Mouse (Mus musculus) mouse embryonic stem cell (cell line): ENCODE measurements around the gene Slc25a19.

Experiments
- in situ Hi-C, 2 experiments: fragments of 300-500 bp; cut with MboI; formaldehyde crosslinking; loops; 1 replicate in 1 of 2; 3 replicates in 1 of 2; pipeline ENCODE4 v1.14.3; 2019 to 2020; ENCODE audit warnings: low sequenced_read_pairs in 2 of 2, low pct_unique_long_range_greater_than_20kb in 1 of 2, mixed read lengths in 1 of 2; ENCODE audit not compliant: unreplicated experiment in 1 of 2

Slc25a19 gene

DNA sequence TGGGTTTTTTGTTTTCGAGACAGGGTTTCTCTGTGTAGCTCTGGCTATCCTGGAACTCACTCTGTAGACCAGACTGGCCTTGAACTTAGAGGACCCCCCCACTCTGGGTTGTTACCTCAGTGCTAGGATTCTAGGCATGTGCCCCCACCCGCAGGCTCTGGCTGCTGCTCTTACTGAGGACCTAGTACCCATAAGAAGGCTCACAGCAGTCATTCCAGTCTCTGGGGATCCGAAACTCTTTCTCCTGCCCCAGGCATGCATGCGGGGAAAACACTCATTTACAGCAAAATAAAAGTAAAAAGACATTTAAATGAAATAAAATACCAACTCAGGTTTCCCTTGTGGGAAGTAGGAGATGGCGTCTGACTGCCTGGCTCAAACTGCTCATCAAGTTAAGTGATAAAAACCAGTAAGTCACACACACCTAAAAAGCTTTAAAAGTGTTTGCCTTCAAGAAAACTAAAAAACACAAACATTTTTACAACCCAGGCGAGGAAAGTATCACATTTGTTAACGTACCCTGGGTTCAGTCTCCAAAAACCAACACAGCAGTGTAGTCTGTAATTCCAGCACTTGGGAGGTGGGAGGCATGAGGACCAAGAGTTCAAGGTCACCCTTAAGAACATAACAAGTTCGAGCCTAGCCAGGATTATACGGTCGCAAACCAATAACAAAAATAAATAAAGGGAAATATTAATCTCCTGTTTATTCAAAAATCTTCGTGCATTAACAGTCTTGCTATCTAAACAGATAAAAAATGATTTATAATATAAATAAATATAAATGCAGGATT is 1.1 kb downstream of the Slc25a19 start:
- in situ Hi-C loops: no loop called here

DNA sequence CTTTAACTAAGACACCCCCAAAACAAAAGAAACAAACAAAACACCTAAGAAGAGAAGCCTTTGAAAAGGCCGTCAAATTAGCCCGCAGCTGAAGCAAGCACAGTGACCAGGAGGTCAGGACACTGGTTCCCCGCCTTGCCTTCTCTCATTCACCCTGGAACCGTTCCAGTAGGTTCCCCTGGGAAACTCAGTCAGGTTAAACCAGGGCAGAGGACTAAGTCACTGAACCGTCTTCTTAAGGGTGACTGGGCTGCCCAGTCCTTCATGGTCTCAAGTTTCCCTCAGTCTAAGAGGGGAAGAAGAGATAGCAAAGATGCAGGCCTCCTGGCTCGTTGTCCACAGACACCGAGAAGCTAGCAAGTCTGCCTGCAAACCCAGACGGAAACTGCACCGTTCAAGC is 2.2 kb downstream of the Slc25a19 start:
- in situ Hi-C loops: no loop called here

DNA sequence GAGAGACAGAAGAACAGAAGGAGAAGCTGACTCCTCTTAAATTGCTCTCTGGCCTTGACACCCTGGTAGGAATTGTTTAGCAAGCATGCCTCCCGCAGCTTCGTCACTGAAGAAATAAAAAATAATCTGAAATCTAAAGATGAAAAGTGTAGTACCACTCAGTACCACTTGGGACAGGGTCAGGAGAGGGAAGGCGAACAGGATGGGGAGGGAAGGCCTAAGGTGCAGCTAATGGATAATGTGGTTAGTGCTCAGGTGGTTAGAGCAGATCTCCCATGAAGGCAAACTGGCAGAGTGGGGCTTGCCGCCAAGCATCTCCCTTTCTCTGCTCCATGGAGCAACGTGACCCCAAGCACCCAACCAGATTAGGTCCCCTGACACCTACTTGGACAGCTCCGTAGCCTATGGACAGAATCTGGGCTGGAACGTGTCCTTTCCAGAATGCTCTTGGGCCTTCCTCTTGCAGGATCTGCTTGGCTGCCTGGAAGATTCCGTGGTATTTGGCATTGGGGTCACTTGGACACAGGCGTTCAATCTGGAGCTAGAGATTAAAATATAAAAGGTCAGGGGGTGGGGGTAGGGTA is 4.5 kb downstream of the Slc25a19 start:
- in situ Hi-C loops: loop anchor here in 1 of 2 experiments (5.0 kb wide), 1 partner anchor 189 kb away; the partner anchor contains the start of genes Caskin2 and Tsen54

DNA sequence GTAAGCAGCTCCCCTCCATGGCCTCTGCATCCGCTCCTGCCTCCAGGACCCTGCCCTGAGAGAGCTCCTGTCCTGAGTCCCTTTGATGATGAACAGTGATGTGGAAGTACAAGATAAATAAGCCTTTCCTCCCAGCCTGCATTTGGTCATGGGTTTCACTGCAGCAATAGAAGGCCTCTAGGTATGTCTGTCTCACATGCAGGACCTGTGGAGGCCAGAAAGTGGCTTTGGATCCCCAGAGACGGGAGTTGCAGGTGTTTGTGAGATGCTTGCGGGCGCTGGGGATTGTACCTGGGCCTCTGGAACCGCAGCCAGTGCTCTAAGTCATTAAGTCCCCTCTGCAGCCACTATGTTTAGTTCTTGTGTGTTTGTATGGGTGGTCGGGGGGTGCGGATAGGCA is 8.1 kb downstream of the Slc25a19 start:
- in situ Hi-C loops: loop anchor here in 1 of 2 experiments (5.0 kb wide), 1 partner anchor 192 kb away; the partner anchor contains the start of genes Caskin2 and Tsen54

DNA sequence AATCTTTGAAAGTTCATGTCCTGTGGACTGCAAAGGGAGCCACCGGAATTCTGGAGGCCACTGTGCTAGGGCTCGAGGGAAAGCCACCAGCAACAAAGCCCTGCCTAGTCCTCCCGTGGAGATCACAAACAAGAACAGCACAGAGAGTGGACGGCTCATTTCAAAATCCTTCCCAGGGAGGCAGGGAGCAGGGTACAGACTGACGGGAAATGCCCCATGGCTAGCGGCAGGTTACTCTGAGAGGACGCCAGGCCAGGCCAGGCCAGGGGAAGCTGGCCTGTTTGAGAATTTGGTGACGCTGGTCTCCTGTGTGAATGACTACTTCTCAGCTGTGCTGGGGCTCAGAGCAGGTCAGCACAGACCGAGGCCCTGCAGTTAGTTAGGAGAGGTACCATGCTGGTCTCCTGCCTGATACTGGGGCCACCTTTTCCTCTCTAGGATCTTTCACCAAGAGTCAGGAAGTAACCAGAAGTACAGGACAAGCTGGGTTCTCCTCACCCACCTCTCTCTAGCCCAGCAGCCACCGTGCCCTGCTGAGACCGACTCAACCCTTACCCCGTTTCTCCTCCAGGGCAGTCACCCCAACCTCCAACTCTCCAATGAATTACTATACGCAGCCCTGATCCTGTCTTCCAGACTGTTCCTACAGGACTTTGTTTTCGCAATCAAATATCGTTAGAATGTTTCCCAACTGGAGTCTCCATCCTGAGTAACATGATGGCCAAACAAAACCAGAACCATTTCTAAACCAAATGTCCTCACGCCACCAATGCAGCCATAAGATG is 9.2 kb downstream of the Slc25a19 start:
- in situ Hi-C loops: no loop called here

DNA sequence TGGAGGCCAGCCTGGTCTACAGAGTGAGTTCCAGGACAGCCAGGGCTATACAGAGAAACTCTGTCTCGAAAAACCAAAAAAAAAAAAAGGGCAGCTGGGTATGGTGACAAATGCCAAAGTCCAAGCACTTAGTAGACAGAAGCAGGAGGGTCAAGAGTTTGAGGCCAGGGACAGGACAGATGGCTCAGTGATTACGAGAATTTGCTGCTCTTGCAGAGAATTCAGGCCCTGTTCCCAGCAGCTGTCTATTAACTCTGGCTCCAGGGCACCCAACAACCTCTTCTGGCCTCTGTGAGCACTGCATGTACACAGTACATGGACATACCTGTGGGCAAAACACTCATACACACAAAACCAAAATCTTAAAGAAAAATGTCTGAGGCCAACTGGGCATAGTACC is 10.1 kb downstream of the Slc25a19 start:
- in situ Hi-C loops: no loop called here

DNA sequence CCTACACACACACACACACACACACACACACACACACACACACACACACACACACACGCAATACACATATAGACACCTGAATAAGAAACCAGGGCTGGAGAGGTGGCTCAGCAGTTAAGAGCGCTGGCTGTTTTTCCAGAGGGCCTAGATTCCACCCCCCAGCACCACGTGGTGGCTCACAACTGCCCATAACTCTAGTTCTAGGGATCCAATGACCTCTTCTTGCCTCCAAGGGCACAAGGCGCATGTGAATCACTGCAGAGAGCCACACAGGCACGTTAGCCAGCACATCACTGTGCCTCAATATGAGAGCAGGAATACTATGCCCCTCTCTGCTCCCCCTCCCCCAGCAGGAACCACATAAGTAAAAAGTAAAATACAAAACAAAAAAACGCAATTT is 11.2 kb downstream of the Slc25a19 start:
- in situ Hi-C loops: no loop called here

DNA sequence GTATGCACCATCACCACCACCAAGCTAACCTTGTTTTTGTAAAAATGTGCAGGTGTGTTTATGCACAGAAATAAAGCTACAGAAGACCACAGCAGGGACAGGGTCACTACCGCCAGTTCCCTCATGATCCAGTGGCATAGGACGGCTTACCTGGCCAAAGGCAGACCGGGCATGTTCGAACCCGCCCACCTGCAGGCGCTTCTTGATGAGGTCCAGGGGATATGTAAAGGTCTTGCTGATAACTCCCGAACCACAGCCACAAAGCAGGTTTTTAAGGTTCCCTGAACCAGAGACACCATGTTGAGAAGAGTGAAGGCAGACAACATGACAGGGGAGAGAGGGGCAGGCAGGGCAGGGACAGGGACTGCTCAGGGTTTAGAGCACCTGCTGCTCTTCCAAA is 11.7 kb downstream of the Slc25a19 start:
- in situ Hi-C loops: no loop called here

DNA sequence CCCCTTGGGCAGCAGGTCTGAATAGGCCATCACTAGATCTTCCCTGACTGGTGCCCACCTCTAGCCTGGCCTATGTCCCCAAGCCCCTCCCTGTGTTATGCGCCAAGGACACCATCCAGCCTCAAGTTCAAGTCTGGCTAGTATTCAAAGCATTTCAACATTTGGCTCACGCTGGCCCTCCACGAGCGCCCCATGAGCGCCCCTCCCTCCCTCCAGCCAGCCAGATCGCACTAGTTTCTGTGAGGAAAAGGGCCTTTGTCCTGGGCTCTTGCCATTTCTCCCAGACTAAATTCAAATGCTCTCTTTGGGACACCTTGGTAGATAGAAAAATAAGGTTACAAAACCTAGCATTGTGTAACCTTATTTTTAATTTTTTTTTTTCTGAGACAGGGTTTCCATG is 12.2 kb downstream of the Slc25a19 start:
- in situ Hi-C loops: no loop called here

DNA sequence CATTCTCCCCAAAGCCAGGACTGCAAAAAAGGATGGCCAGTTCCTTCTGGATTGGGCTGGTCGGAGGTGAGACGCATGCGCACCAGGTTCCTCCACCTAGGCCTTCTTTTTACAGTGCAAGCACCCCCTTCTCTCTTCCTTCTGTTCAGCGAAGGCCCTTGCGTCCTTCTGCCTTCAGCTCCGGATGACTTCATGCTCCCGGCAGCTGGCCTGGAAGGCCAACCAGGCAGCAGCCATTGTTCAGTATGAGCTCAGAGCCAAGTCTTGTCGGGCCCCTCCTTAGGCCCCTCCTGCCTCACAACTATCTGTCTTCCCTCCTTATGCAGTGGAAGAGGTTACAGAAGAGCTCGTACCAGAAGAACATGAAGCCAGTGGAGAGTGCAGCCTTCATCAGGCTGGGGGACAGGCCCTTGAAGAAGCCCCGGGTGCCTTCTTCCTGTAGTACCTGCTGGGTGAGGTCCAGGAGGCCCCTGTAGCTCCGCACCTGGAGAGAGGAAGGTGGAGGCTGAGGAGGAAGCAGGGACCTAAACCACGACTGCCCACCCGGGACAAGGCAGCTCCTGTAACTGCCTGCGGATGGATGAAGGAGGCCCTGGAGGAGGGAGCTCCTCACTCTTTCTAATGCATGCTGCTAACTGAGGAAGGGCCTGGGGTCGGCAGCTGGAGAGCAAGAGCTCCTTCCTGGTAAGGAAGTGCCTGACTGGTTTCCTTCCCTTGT is 12.8 kb downstream of the Slc25a19 start:
- in situ Hi-C loops: no loop called here

DNA sequence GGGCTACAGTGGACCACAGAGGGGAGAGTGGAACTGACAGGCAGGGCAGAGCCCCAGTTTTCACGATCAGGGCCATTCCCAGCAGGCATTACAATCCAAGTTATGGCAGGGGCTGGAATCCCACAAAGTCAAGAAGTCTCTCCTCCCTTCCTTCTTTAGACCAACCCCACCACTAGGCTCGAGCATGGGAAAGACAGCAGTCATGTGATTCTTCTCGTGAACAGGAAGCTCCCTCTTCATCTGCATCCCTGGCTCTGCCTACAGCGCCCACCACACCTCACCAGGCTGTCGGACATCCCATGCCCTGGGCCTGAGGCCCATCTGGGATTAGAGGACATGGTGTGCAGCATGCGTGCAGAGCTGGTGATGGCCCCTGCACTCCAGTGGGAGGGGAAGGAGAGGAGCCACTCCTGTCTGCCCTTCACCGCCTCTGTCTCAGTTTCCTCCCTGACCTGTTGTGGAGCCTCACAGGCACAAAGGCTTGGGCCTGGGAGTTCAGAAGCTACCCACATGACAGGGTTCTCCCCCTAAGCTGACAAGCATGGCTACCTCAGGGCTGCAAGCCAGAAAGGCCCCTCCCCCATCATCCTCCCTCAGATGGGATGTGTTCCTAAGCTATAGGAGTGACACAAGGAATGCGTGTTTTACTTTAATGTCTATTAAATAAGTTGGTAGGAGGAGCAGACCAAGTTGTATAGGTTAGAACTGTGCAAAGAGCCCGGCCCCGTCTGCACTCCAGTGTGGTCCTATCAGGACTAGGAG is 13.6 kb downstream of the Slc25a19 start:
- in situ Hi-C loops: no loop called here

DNA sequence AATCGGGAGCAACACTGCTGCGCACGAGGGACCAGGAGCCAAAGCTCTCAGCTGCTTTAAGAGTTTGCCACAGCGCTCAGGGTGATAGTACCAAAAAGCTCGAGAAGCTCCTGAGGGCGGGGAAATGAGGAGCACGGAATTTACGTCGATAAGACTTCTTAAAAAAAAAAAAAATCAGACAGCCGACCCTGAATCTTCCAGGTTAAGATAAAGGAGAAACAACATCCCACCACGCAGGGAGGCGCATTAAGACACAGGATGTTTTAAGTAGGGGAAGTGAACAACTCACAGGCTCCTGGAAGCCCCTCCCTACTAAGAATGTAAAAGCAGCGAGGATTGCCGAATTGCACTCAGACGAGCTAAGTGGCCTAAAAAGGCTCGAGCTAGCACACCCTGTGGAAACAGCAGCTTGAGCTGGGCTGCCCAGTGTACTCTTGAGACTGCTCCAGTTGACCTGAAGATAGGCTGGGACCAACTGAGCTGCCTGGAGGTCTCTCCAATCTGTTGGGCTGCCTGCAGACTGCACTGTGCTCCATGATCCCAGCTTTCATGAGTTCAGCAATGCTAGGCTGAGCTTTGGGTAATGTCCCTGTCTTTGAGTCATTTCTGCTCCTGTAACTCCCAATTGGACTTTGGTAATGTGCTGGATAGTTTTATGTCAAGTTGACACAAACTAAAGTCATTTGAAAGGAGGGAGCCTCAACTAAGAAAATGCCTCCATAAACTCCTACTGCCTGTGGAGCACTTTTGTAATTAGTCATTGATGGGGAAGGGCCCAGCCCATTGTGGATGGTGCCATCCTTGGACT is 14.8 kb downstream of the Slc25a19 start:
- in situ Hi-C loops: no loop called here

DNA sequence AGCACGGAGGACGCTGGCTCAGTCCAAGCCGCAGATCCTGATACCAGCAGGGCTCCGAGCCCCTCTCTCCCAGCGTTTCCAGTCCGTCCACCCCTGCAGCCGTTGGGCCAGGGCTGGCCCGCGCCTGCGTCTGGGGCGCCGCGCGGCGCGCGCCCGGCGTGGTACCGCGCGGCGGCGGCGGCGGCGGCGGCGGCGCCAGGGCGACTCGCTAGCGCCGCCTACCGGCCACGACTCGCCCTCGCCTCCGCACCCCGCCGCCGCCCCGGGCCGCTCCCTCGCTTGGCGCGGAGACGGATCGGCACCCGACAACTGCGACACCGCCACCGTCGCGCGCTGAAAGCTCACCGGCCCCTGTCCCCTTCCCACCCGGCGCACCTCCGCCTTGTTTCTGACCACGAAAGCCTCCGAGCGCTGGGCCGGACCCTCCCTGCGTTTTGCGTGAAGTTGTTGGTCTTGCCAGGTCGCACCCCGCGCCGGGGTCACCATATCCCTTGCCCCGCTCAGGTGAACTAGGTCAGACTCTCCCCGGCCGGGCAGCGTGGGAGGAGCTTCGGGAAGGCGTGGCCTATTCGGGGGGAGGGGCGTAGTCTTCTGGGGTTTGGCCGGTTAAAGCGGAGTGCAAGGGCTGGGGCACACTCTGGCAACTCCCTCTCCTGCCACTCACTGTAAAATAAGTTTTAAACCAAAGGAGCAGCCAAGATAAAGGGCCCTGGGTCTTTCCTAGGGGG is 15.5 kb downstream of the Slc25a19 start, which contains the start of gene Mif4gd:
Mif4gd (minus strand) TSS at position 560 of the 728 bp plus-strand sequence.
- in situ Hi-C loops: no loop called here

DNA sequence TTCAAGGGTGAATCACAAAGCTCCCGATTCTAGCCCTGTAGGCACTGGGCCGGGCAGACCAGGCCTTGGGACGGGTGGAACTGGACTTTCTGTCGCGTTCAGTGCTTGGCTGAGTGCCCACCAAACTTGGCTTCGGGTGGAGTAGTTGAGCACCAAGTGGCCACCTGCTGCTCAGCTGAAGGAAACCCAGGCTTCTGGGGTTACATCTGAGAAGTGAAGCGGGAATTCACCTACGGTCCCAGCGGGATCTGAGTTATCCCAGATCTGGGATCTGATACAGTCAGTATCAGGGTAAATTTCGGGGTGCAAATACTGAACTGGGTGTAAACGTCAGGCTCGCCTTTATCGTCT is 16.1 kb downstream of the Slc25a19 start:
- in situ Hi-C loops: no loop called here

DNA sequence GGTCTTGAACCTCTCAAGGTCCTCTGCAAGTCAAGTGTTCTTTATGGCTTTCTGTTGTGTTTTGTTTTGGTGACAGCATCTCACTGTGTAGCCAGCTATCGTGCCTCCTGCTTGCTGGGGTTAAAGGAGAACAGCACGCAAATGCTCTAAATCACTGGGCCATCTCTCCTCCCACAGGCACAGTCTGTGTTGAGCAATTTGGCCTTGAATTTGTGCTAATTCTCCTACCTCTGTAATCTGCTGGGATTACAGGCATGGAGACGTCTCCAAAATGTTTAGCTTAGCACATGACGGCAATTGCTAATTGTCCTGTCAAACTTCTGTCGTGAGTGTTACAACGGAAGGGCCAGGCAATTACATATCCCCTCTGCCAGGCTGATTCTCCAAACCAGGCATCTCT is 16.9 kb downstream of the Slc25a19 start:
- in situ Hi-C loops: no loop called here

DNA sequence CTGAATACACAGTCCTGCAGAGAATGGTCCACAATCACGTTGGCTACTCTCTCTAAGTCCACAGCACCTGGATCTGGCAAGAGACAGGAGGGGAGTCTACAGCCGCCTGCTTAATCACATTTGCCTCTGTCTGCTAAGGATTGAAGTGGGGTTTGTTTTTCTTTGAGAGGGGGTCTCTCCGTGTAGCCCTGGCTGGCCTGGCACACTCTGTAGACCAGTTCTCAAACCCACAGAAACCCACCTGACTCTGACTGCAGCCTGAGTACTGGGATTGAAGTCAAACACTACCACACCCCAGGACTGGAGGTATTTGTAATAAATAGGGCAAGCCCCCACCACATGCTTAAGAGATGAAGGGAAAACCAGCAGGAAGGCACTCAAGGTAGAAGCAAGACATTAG is 18.5 kb downstream of the Slc25a19 start:
- in situ Hi-C loops: no loop called here
